Mouse (Mus musculus) forebrain, embryonic 16.5 days (tissue): Measurements from ENCODE around the gene Reck. TPM values are rescaled to one million over a fixed set of nuclear protein-coding genes. Genes with fewer than 3 reads are reported as not detected.

Source experiments
- ATAC-seq: fragments of 200-750 bp; cut with Nextera tagmentation; 2 replicates; pipeline ENCODE4 v1.8.0; 2017; ENCODE audit warnings: mild to moderate bottlenecking, moderate library complexity
- H3K27ac ChIP-seq: fragments of 300-500 bp; sonication (generic); 2 replicates; pipeline ENCODE4 v1.5.1; 2014; ENCODE audit warnings: low read length, control low read depth
- H3K27me3 ChIP-seq: fragments of 300-500 bp; sonication (generic); replicated peaks from 2 replicates; pipeline ENCODE4 v1.6.1; 2014; ENCODE audit warnings: low read length; ENCODE audit not compliant: control insufficient read depth, insufficient read depth
- H3K36me3 ChIP-seq: fragments of 300-500 bp; sonication (generic); 2 replicates; pipeline ENCODE4 v1.6.1; 2014; ENCODE audit not compliant: control insufficient read depth, insufficient read depth
- H3K4me1 ChIP-seq: fragments of 300-500 bp; sonication (generic); replicated peaks from 2 replicates; pipeline ENCODE4 v1.6.1; 2014; ENCODE audit warnings: low read length; ENCODE audit not compliant: control insufficient read depth, insufficient read depth
- H3K4me2 ChIP-seq: fragments of 300-500 bp; sonication (generic); 2 replicates; pipeline ENCODE4 v1.6.1; 2014; ENCODE audit warnings: mild to moderate bottlenecking, low read length, control low read depth
- H3K4me3 ChIP-seq: fragments of 300-500 bp; sonication (generic); replicated peaks from 2 replicates; pipeline ENCODE4 v1.5.1; 2014; ENCODE audit warnings: mild to moderate bottlenecking, low read length, control low read depth
- H3K9ac ChIP-seq: fragments of 300-500 bp; sonication (generic); replicated peaks from 2 replicates; pipeline ENCODE4 v1.6.1; 2014; ENCODE audit warnings: low read depth, low read length, control low read depth
- H3K9me3 ChIP-seq: fragments of 300-500 bp; sonication (generic); 2 replicates; pipeline ENCODE4 v1.6.1; 2016; ENCODE audit warnings: low read length; ENCODE audit not compliant: control insufficient read depth
- WGBS: fragments of 180-500 bp; shearing (Covaris S2); extraction: QIAGEN DNeasy Blood & Tissue Kit; methylation state at CpG from one replicate; pipeline ENCODE4 v1.1.7; 2014; 5-methylcytosine and 5-hydroxymethylcytosine counted together
- polyA plus RNA-seq: library from polyadenylated mRNA; unstranded; fragments of >200 nt; fragmentation: Nextera tagmentation; extraction: Ambion mirVana; gene quantifications from 2 replicates; pipeline ENCODE4 v1.2.1, GENCODE M21; 2015

Reck gene
- polyA plus RNA-seq, 1 experiment from 2014 or later: 4.8 TPM

- Histone ChIP-seq H3K27me3 (no peaks in the 10 kb centered on the region), H3K4me1 (no peaks in the 10 kb centered on the region), H3K9me3 (no peaks in the 10 kb centered on the region), H3K4me2 (no peak overlapping the region), H3K27ac (no peak overlapping the region), H3K9ac (no peak overlapping the region), H3K4me3 (no peak overlapping the region), H3K36me3 (peaks cover 5% of the 10 kb centered on the region; the same call in 1 of the 2 replicates)
- WGBS: 90% methylated on average over 3 of the region's 3 CpGs
- ATAC-seq: no peak
These were observed 52.5 kb downstream of the Reck start for GRCm38 (mm10) chr4:43927826-43928225.

- no peak overlapping the region for H3K4me3 ChIP-seq
- no peaks in the 10 kb centered on the region for H3K9me3 ChIP-seq
- no peak overlapping the region for H3K9ac ChIP-seq
- H3K4me1 ChIP-seq: no peaks in the 10 kb centered on the region
- ATAC-seq: no peak
- WGBS: 95% methylated on average over 4 of the region's 4 CpGs
- peaks cover 5% of the 10 kb centered on the region; the same call in 1 of the 2 replicates for H3K36me3 ChIP-seq
- no peaks in the 10 kb centered on the region for H3K27me3 ChIP-seq
- no peak overlapping the region for H3K27ac ChIP-seq
- no peak overlapping the region for H3K4me2 ChIP-seq
These were observed 56.5 kb downstream of the Reck start for GRCm38 (mm10) chr4:43931877-43932276.

- Histone ChIP-seq H3K27ac (no peak overlapping the region), H3K9ac (no peak overlapping the region), H3K4me3 (no peak overlapping the region), H3K36me3 (no peaks in the 10 kb centered on the region; the same call in 1 of the 2 replicates), H3K27me3 (no peaks in the 10 kb centered on the region), H3K4me1 (no peaks in the 10 kb centered on the region), H3K4me2 (no peak overlapping the region), H3K9me3 (no peaks in the 10 kb centered on the region)
- 94% methylated on average over 4 of the region's 4 CpGs for WGBS
- no peak for ATAC-seq
These were observed 60.9 kb downstream of the Reck start for GRCm38 (mm10) chr4:43936186-43936585.

DNA sequence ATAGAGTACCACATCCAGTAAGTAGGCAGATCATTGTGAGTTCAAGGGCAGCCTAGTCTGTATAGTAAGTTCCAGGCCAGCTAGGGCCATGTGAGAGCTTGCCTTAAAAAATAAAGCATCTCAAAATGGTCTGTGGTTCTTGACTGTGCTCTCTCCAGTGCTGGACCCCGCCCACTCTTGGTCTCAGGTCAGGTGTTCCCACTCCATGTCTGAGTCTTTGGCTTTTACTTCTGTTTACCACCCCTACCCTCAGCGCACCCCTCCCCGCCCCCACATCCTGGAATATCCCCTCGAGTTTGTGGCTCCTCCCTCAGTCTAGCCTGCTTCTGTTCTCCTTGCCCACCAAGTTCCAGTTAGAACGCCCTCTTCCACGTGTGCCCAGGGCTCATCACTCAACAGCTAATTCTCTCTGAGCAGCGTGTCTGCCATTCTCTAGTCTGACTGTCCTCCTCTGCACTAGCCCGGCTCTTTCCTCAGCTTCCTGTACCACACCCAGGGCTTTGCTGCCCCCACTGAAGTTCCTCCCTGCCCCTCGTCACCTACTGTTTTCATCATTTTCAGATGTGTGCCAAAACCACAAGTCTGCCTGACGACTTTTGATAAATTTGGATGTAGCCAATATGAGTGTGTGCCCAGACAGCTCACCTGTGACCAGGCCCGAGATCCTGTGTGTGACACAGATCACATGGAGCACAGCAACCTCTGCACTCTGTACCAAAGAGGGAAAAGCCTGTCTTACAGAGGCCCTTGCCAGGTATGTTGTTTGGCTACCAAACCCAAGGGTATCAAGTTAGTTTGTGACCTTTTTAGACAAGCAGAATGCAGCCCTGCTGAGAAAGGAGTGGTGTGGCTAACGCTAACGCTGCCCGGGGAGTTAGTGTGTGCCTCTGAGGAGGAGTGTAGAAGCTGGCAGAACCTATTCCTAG, 61.7 kb downstream of the Reck start:
- no peaks in the 10 kb centered on the region for H3K4me1 ChIP-seq
- no peak overlapping the region for H3K4me3 ChIP-seq
- H3K9ac ChIP-seq: no peak overlapping the region
- no peaks in the 10 kb centered on the region; the same call in 1 of the 2 replicates for H3K36me3 ChIP-seq
- no peak overlapping the region for H3K4me2 ChIP-seq
- H3K9me3 ChIP-seq: no peaks in the 10 kb centered on the region
- WGBS: 85% methylated on average over 14 of the region's 14 CpGs
- no peaks in the 10 kb centered on the region for H3K27me3 ChIP-seq
- no peak for ATAC-seq
- no peak overlapping the region for H3K27ac ChIP-seq

- WGBS: 83% methylated on average over 5 of the region's 5 CpGs
- Histone ChIP-seq H3K27ac (no peak overlapping the region), H3K27me3 (no peaks in the 10 kb centered on the region), H3K9ac (no peak overlapping the region), H3K4me3 (no peak overlapping the region), H3K4me2 (no peak overlapping the region), H3K4me1 (no peaks in the 10 kb centered on the region), H3K9me3 (no peaks in the 10 kb centered on the region), H3K36me3 (no peaks in the 10 kb centered on the region)
- ATAC-seq: no peak
These were observed 66.0 kb downstream of the Reck start for GRCm38 (mm10) chr4:43941315-43941714.

DNA sequence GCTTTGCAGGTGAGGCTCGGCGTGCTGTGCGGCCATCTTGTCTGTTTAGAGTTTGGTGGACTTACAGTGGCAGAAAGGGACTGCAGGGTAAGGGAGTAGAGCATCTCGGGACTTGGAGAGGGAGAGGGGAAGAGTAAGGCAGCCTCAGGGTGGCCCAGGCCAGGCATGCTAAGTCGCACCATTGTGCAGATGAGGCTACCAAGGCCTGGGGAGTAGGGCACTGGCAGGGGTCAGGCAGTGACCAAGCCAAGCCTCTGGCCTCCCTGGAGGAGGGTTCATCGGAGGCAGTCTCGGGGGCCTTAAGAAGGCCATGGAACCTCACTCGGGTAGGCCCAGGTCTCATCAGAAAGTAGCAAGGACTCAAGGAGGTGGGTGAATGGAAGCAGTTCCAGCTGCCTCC, 67.1 kb downstream of the Reck start:
- H3K4me2 ChIP-seq: no peak overlapping the region
- H3K4me3 ChIP-seq: no peak overlapping the region
- H3K27me3 ChIP-seq: no peaks in the 10 kb centered on the region
- no peak for ATAC-seq
- no peaks in the 10 kb centered on the region for H3K4me1 ChIP-seq
- H3K9me3 ChIP-seq: no peaks in the 10 kb centered on the region
- H3K27ac ChIP-seq: no peak overlapping the region
- WGBS: 92% methylated on average over 8 of the region's 8 CpGs
- H3K9ac ChIP-seq: no peak overlapping the region
- no peaks in the 10 kb centered on the region for H3K36me3 ChIP-seq

DNA sequence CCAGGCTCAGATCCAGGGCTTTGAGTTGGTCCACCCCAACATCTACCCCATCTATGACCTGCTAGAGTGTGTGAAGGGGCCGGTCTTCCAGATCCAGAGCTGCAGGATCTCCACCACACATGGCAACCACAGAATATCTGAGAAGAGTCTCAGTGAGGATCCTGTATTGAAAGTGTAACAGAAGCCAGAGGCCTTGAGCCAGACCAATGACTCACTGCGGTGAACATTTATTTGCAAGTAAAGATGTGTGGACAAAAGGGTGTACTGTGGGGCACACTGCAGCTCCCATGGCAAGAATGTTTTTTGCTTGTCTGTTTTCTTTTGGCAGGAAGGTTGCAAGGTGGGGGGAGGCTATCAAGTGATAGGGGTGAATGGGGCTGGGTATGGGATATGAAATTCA, 72.2 kb downstream of the Reck start:
- H3K4me2 ChIP-seq: no peak overlapping the region

DNA sequence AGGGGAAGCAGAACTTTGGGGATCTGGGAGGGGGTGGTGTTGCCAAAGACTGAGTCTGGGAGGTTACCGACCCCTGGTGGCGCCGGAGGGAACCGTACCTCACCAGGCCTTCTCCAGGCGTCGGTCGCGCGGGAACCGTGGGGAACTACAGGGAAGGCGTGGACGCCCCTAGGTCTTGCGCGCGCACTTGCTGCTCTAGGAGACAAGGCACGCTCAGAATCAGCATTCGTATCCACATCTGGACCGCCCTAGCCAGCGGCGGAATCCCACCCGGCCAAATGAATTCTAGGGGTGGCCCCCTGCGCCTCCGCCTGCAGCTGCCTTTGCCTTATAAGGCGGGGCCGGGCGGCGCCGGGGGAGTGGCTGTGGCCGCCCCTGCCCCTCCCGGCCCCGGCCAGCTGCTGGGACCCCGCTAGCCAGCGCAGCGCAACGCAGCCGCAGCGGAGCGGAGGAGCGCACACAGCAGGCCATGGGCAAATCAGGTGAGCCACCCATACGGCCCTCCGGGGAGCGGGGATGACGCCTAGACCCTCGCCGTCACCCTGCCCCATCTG, 82.0 kb downstream of the Reck start, which contains the start of gene Glipr2:
Gene Glipr2, plus strand, starts transcription at position 110 of the 554 bp plus-strand sequence.
- Histone ChIP-seq H3K9ac (peak within 1 kb of the TSS; percentile 72), H3K4me3 (peak within 1 kb of the TSS; percentile 62), H3K27ac (peak within 1 kb of the TSS; percentile 24), H3K27me3 (no peaks in the 10 kb centered on the region), H3K4me2 (peak within 1 kb of the TSS; percentile 86), H3K36me3 (no peaks in the 10 kb centered on the region), H3K4me1 (peaks cover 11% of the 10 kb centered on the region), H3K9me3 (no peaks in the 10 kb centered on the region)
- peak; percentile 91 for ATAC-seq
- under 1% methylated on average over 45 of the region's 45 CpGs for WGBS

More for the DNA sequence above, 72.2 kb downstream of the Reck start:
- Histone ChIP-seq H3K27me3 (no peaks in the 10 kb centered on the region), H3K4me1 (no peaks in the 10 kb centered on the region), H3K36me3 (no peaks in the 10 kb centered on the region), H3K27ac (no peak overlapping the region), H3K9ac (no peak overlapping the region), H3K4me3 (no peak overlapping the region), H3K9me3 (no peaks in the 10 kb centered on the region)
- 97% methylated on average over 2 of the region's 2 CpGs for WGBS
- ATAC-seq: no peak

GRCm38 (mm10) chr4:43957846-43958461, 82.6 kb downstream of the Reck start:
- peak; percentile 76 for ATAC-seq
- peak overlapping the region; percentile 24 for H3K27ac ChIP-seq
- 1% methylated on average over 26 of the region's 26 CpGs for WGBS
- H3K4me1 ChIP-seq: peaks cover 11% of the 10 kb centered on the region
- H3K9ac ChIP-seq: peak overlapping the region; percentile 72
- no peaks in the 10 kb centered on the region for H3K9me3 ChIP-seq
- H3K36me3 ChIP-seq: no peaks in the 10 kb centered on the region
- peak overlapping the region; percentile 62 for H3K4me3 ChIP-seq
- H3K27me3 ChIP-seq: no peaks in the 10 kb centered on the region
- peak overlapping the region; percentile 86 for H3K4me2 ChIP-seq
